Mouse (Mus musculus) 3134 (cell line): Measurements from ENCODE around the gene Ppef2.
A peak's percentile ranks its signal among the peaks of the same experiment; 100 is the strongest.

Source experiments
- DNase-seq: peaks from one replicate; pipeline ENCODE4 v3.0.0-alpha.2; 2011; ENCODE audit warnings: low spot score; ENCODE audit not compliant: insufficient read length; ENCODE audit errors: extremely low read depth

Ppef2 gene

GRCm38 (mm10) chr5:92256218-92256617, at the start of gene Ppef2:
Gene Ppef2, minus strand, starts transcription at chr5:92256278.
- no peak for DNase-seq

- DNase-seq: no peak
Observed at GRCm38 (mm10) chr5:92304291-92304690, 48.2 kb upstream of the Ppef2 start.

- no peak for DNase-seq
Observed at GRCm38 (mm10) chr5:92302149-92302840, 46.2 kb upstream of the Ppef2 start.

GRCm38 (mm10) chr5:92294525-92294924, 38.4 kb upstream of the Ppef2 start:
- DNase-seq: no peak

- no peak for DNase-seq
Observed at GRCm38 (mm10) chr5:92291652-92292414, 35.8 kb upstream of the Ppef2 start.

GRCm38 (mm10) chr5:92287840-92288239, 31.8 kb upstream of the Ppef2 start:
- no peak for DNase-seq

- DNase-seq: no peak
Observed at GRCm38 (mm10) chr5:92283107-92283506, 27.0 kb upstream of the Ppef2 start.

- DNase-seq: peak; percentile 62
Observed at GRCm38 (mm10) chr5:92282571-92282970, 26.5 kb upstream of the Ppef2 start.

- DNase-seq: no peak
Observed at GRCm38 (mm10) chr5:92278942-92279537, 23.0 kb upstream of the Ppef2 start.

- DNase-seq: peak; percentile 89
Observed at GRCm38 (mm10) chr5:92277437-92278394, 21.6 kb upstream of the Ppef2 start, which contains the start of gene Naaa. Gene Naaa, minus strand, starts transcription at chr5:92278170.

GRCm38 (mm10) chr5:92270496-92270895, 14.4 kb upstream of the Ppef2 start:
- no peak for DNase-seq

GRCm38 (mm10) chr5:92263761-92264359, 7.8 kb upstream of the Ppef2 start:
- DNase-seq: no peak

- peak; percentile 27 for DNase-seq
Observed at GRCm38 (mm10) chr5:92262646-92263045, 6.6 kb upstream of the Ppef2 start.

GRCm38 (mm10) chr5:92254476-92254875, 1.6 kb downstream of the Ppef2 start:
- DNase-seq: no peak

GRCm38 (mm10) chr5:92252797-92253343, 3.2 kb downstream of the Ppef2 start:
- no peak for DNase-seq

- DNase-seq: no peak
Observed at GRCm38 (mm10) chr5:92252031-92252430, 4.0 kb downstream of the Ppef2 start.

- DNase-seq: no peak
Observed at GRCm38 (mm10) chr5:92248614-92249013, 7.5 kb downstream of the Ppef2 start.

- no peak for DNase-seq
Observed at GRCm38 (mm10) chr5:92245483-92245882, 10.6 kb downstream of the Ppef2 start.

- no peak for DNase-seq
Observed at GRCm38 (mm10) chr5:92244900-92245299, 11.2 kb downstream of the Ppef2 start.

GRCm38 (mm10) chr5:92240769-92241168, 15.3 kb downstream of the Ppef2 start:
- no peak for DNase-seq
